Mouse (Mus musculus): ENCODE results near the gene Clip1. TPM values are rescaled to one million over a fixed set of nuclear protein-coding genes. Genes with fewer than 3 reads are reported as not detected.
A peak's percentile ranks its signal among the peaks of the same experiment; 100 is the strongest.

Gene Clip1
- polyA plus RNA-seq, 1 experiment from 2014 or later = 86.1 TPM

GRCm38 (mm10) chr5:123700625-123701024 is 16.2 kb upstream of the Clip1 start:
- H3K9ac ChIP-seq (ENCODE audit: low read depth, low read length) = no peak overlapping the region
- H3K4me1 ChIP-seq (ENCODE audit: control insufficient read depth, insufficient read depth, low read length) = no peaks in the 10 kb centered on the region
- no peaks in the 10 kb centered on the region for H3K9me3 ChIP-seq (replicated peaks; ENCODE audit: control insufficient read depth, low read length, poor library complexity, severe bottlenecking)
- no peak overlapping the region for H3K4me2 ChIP-seq (ENCODE audit: low read length)
- WGBS = 75% methylated on average over 11 of the region's 11 CpGs
- no peaks in the 10 kb centered on the region for H3K27me3 ChIP-seq (ENCODE audit: control insufficient read depth, insufficient read depth, low read depth, low read length)
- ATAC-seq = no peak
- peaks cover 37% of the 10 kb centered on the region for H3K36me3 ChIP-seq (ENCODE audit: control insufficient read depth, insufficient read depth, low read length)
- no peak overlapping the region for H3K4me3 ChIP-seq (ENCODE audit: low read depth, low read length)
- no peak overlapping the region for H3K27ac ChIP-seq (ENCODE audit: low read length)

DNA sequence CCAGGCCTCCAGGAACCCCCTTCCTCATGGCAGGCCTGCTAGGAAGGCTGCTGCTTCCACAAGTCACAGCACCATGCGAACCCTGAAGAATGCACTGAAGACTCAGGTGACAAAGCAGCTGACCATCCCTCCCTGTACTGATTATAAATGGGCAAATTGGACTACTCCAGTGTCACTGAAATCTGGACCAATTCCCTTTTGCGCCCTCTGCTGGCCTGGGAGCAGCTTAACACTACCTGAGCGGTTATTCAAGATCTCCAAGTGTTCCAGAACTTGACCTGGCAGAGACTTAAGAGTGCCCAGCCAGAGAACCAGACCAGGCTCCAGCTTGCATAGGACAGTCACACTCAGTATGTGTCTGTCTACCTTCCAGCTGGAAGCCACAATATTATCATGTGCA is 14.8 kb upstream of the Clip1 start:
- no peaks in the 10 kb centered on the region for H3K9me3 ChIP-seq (replicated peaks; ENCODE audit: control insufficient read depth, low read length, poor library complexity, severe bottlenecking)
- H3K36me3 ChIP-seq (ENCODE audit: control insufficient read depth, insufficient read depth, low read length) = peaks cover 33% of the 10 kb centered on the region
- H3K4me3 ChIP-seq (ENCODE audit: low read depth, low read length) = no peak overlapping the region
- H3K4me2 ChIP-seq (ENCODE audit: low read length) = no peak overlapping the region
- no peak for ATAC-seq
- no peak overlapping the region for H3K27ac ChIP-seq (ENCODE audit: low read length)
- no peaks in the 10 kb centered on the region for H3K27me3 ChIP-seq (ENCODE audit: control insufficient read depth, insufficient read depth, low read depth, low read length)
- H3K9ac ChIP-seq (ENCODE audit: low read depth, low read length) = no peak overlapping the region
- 28% methylated on average over 3 of the region's 3 CpGs for WGBS
- H3K4me1 ChIP-seq (ENCODE audit: control insufficient read depth, insufficient read depth, low read length) = no peaks in the 10 kb centered on the region

DNA sequence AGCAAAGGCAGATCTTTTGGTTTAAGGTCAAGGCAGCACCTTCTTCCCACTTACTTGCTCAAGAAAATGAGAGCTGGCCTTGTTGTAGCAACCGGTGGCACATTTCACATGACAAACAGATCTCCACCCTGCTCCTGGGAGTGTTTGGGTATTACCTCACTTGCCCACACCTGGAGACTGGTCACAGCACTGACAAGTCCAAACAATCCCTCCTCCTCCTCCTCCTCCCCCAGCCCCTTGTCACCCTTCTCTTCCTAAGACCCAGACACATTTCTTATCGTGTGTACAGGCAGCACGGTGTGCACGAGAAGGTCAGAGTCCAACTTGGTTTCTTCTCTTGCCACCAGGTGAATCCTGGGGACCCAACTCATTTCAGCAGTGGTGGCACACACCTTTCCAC is 12.5 kb upstream of the Clip1 start:
- H3K4me3 ChIP-seq (ENCODE audit: low read depth, low read length) = no peak overlapping the region
- H3K9ac ChIP-seq (ENCODE audit: low read depth, low read length) = no peak overlapping the region
- H3K36me3 ChIP-seq (ENCODE audit: control insufficient read depth, insufficient read depth, low read length) = peaks cover 15% of the 10 kb centered on the region
- no peaks in the 10 kb centered on the region for H3K4me1 ChIP-seq (ENCODE audit: control insufficient read depth, insufficient read depth, low read length)
- H3K4me2 ChIP-seq (ENCODE audit: low read length) = no peak overlapping the region
- H3K9me3 ChIP-seq (replicated peaks; ENCODE audit: control insufficient read depth, low read length, poor library complexity, severe bottlenecking) = no peaks in the 10 kb centered on the region
- no peaks in the 10 kb centered on the region for H3K27me3 ChIP-seq (ENCODE audit: control insufficient read depth, insufficient read depth, low read depth, low read length)
- H3K27ac ChIP-seq (ENCODE audit: low read length) = no peak overlapping the region
- 90% methylated on average over 4 of the region's 4 CpGs for WGBS
- ATAC-seq = no peak

DNA sequence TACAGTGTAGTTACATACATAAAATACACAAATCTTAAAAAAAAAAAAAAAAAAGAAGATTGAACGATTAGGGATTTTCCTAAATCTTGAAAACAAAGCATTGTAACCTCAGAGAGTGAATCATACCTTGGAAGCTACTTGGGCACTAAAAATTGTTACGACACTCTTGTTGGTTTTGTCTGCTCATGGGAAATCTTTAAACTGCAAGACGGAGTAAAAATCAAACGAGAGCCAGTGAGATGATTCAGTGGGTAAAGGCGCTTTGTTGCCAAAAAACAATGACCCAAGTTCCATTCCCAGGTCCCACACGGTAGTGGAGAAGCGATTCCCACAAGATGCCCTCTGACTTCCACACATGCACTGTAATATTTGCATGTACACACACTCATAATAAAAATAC is 11.8 kb upstream of the Clip1 start:
- H3K4me2 ChIP-seq (ENCODE audit: low read length) = no peak overlapping the region
- no peak for ATAC-seq
- H3K27me3 ChIP-seq (ENCODE audit: control insufficient read depth, insufficient read depth, low read depth, low read length) = no peaks in the 10 kb centered on the region
- no peaks in the 10 kb centered on the region for H3K4me1 ChIP-seq (ENCODE audit: control insufficient read depth, insufficient read depth, low read length)
- 95% methylated on average over 7 of the region's 7 CpGs for WGBS
- H3K9me3 ChIP-seq (replicated peaks; ENCODE audit: control insufficient read depth, low read length, poor library complexity, severe bottlenecking) = no peaks in the 10 kb centered on the region
- no peak overlapping the region for H3K4me3 ChIP-seq (ENCODE audit: low read depth, low read length)
- no peak overlapping the region for H3K27ac ChIP-seq (ENCODE audit: low read length)
- peaks cover 13% of the 10 kb centered on the region for H3K36me3 ChIP-seq (ENCODE audit: control insufficient read depth, insufficient read depth, low read length)
- no peak overlapping the region for H3K9ac ChIP-seq (ENCODE audit: low read depth, low read length)

DNA sequence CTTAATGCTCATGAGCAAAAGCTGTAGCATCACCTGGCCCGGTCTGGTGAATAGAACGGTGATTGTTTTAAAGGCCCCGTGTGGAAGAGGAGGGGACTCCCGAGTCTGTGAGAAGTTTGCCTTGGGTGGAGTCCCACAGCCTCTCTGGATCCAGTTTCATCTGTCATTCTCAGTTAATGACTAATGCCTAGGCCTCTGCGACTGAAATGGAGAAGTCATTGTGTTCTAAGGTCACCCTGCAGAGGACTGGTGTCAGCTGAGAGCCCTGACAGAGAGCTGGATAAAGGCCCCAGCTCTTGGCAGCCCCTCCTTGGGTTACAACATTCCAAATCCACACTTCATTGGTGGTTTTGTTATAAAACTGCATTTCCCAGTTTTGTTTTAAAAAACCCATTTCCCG is 10.1 kb upstream of the Clip1 start:
- no peak overlapping the region for H3K4me3 ChIP-seq (ENCODE audit: low read depth, low read length)
- no peaks in the 10 kb centered on the region for H3K9me3 ChIP-seq (replicated peaks; ENCODE audit: control insufficient read depth, low read length, poor library complexity, severe bottlenecking)
- 83% methylated on average over 6 of the region's 6 CpGs for WGBS
- H3K4me1 ChIP-seq (ENCODE audit: control insufficient read depth, insufficient read depth, low read length) = no peaks in the 10 kb centered on the region
- no peaks in the 10 kb centered on the region for H3K36me3 ChIP-seq (ENCODE audit: control insufficient read depth, insufficient read depth, low read length)
- H3K27me3 ChIP-seq (ENCODE audit: control insufficient read depth, insufficient read depth, low read depth, low read length) = no peaks in the 10 kb centered on the region
- no peak overlapping the region for H3K27ac ChIP-seq (ENCODE audit: low read length)
- no peak overlapping the region for H3K4me2 ChIP-seq (ENCODE audit: low read length)
- ATAC-seq = no peak
- no peak overlapping the region for H3K9ac ChIP-seq (ENCODE audit: low read depth, low read length)

DNA sequence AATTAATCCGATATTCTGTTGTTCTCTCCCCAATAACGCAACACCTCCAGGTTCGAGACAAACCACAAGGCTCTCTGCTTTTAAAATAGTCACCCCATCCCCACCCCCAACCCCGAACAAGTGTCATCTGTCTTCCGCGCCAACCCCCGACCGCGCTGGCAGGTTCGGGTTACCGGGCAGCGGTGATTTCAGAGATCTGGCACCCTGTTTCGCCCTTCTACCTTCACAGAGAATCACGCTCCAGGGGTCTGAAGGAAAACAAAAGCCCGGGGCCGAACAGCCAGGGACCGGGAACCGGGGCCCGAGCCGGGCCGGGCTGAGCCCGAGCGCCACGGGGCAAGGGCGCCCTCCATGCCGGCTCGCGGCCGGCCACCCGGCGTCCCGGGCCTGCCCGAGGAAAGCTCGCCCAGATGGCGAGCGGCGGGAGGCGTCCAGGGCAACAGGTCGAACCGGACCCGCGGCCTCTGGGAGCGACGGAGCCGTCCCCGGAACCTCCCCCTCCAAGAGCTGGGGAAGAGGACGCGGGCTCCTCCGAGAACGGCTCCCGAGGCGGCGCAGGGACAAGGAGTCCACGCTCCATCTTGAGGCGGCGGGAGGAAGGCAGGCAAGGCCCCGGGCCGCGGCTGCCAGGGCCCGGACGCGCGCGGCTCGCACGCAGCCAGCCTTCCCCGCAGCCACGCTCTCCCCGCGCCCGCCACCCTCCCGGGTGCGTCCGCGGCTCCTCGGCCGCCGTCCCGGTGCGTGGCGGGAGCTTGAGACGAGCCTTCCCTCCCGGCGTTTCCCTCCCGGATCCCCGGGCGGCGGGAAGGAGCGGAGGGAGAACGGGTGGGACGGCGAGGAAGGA is 819 bp downstream of the Clip1 start:
- no peaks in the 10 kb centered on the region for H3K27me3 ChIP-seq (ENCODE audit: control insufficient read depth, insufficient read depth, low read depth, low read length)
- peak overlapping the region; percentile 96 for H3K9ac ChIP-seq (ENCODE audit: low read depth, low read length)
- peaks cover 29% of the 10 kb centered on the region for H3K4me1 ChIP-seq (ENCODE audit: control insufficient read depth, insufficient read depth, low read length)
- under 1% methylated on average over 77 of the region's 92 CpGs for WGBS
- no peaks in the 10 kb centered on the region for H3K36me3 ChIP-seq (ENCODE audit: control insufficient read depth, insufficient read depth, low read length)
- H3K27ac ChIP-seq (ENCODE audit: low read length) = peak overlapping the region; percentile 98
- peak overlapping the region; percentile 57 for H3K4me2 ChIP-seq (ENCODE audit: low read length)
- ATAC-seq = peak; percentile 80
- H3K4me3 ChIP-seq (ENCODE audit: low read depth, low read length) = peak overlapping the region; percentile 92
- H3K9me3 ChIP-seq (replicated peaks; ENCODE audit: control insufficient read depth, low read length, poor library complexity, severe bottlenecking) = no peaks in the 10 kb centered on the region

DNA sequence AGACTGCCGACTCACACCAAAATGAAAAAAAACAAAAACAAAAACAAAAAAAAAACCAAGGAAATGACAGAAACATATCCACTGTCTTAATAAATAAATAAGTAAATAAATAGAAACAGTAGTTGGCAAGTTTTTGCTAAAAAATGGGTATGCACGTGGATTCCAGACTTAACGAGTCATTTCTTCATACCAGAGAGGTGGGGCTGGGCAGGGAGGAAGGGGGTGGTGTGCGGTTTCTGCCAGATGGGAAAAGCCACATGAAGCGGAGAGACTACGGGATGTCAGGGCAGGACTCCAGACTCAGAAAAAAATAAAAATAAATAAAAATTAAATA is 1.4 kb downstream of the Clip1 start:
- Histone ChIP-seq H3K4me3 (ENCODE audit: low read depth, low read length) (peak overlapping the region; percentile 92), H3K9me3 (replicated peaks; ENCODE audit: control insufficient read depth, low read length, poor library complexity, severe bottlenecking) (no peaks in the 10 kb centered on the region), H3K9ac (ENCODE audit: low read depth, low read length) (peak overlapping the region; percentile 96), H3K4me1 (ENCODE audit: control insufficient read depth, insufficient read depth, low read length) (peaks cover 29% of the 10 kb centered on the region), H3K27ac (ENCODE audit: low read length) (peak overlapping the region; percentile 98), H3K27me3 (ENCODE audit: control insufficient read depth, insufficient read depth, low read depth, low read length) (no peaks in the 10 kb centered on the region), H3K36me3 (ENCODE audit: control insufficient read depth, insufficient read depth, low read length) (no peaks in the 10 kb centered on the region), H3K4me2 (ENCODE audit: low read length) (peak overlapping the region; percentile 57)
- peak; percentile 57 for ATAC-seq
- WGBS = 4% methylated on average over 6 of the region's 6 CpGs

DNA sequence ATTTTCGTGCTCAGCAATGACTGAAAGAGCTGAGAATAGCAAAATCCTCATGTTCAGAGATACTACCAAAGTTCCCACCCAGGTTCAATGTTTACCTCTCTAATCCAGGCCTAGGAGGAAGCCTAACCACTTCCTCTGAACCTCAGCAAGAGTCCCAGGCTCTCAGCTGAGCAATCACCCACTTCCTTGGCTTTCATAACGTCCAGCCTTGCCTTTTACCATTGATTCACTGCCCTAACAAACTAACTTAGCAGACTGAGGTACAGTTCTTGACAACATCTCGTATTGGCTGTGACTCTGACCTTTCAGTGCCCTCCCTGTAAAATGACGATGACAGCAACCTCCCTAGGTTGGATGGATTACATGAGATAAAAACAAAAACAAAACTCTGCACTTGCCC is 2.0 kb downstream of the Clip1 start:
- 38% methylated on average over 4 of the region's 4 CpGs for WGBS
- Histone ChIP-seq H3K36me3 (ENCODE audit: control insufficient read depth, insufficient read depth, low read length) (no peaks in the 10 kb centered on the region), H3K4me3 (ENCODE audit: low read depth, low read length) (peak overlapping the region; percentile 92), H3K9me3 (replicated peaks; ENCODE audit: control insufficient read depth, low read length, poor library complexity, severe bottlenecking) (no peaks in the 10 kb centered on the region), H3K4me1 (ENCODE audit: control insufficient read depth, insufficient read depth, low read length) (peaks cover 29% of the 10 kb centered on the region), H3K27ac (ENCODE audit: low read length) (peak overlapping the region; percentile 0; the same call in 1 of the 2 replicates), H3K9ac (ENCODE audit: low read depth, low read length) (peak overlapping the region; percentile 96), H3K4me2 (ENCODE audit: low read length) (peak overlapping the region; percentile 57), H3K27me3 (ENCODE audit: control insufficient read depth, insufficient read depth, low read depth, low read length) (no peaks in the 10 kb centered on the region)
- no peak for ATAC-seq

DNA sequence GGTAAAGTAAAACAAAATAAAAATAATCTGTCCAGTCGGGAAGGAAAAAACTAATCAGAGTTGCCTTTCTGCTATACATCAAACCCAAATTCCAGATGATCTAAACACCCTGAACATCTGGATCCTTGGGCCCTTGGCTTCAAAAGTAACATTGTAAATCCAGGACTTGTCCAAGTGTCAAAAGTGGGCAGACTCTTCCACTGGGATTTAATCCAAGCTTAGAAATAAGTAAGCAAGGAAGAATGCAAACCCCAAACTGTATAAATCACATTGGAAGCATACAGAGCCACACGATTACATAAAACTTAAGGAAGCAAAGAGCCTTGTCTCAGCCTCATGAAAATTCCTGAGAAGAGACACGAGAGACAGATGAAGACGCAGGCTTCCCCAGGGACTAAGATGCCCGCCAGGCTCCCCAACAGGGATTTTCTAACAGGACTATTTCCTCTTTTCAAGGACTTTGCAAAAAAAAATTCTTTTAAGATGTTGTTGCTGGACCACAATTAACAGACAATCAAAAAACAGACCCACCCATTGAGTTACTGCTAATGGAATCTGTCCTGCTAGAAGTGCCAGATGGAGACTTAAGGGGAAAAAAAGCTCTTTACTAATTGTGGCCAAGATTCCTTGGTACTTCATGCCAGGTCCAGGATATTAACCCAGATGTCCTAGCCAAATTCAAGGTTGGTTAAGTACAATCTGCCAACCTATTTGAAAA is 4.7 kb downstream of the Clip1 start:
- no peak overlapping the region for H3K27ac ChIP-seq (ENCODE audit: low read length)
- ATAC-seq = no peak
- H3K9ac ChIP-seq (ENCODE audit: low read depth, low read length) = no peak overlapping the region
- peaks cover 32% of the 10 kb centered on the region for H3K4me1 ChIP-seq (ENCODE audit: control insufficient read depth, insufficient read depth, low read length)
- H3K27me3 ChIP-seq (ENCODE audit: control insufficient read depth, insufficient read depth, low read depth, low read length) = no peaks in the 10 kb centered on the region
- 33% methylated on average over 5 of the region's 5 CpGs for WGBS
- H3K36me3 ChIP-seq (ENCODE audit: control insufficient read depth, insufficient read depth, low read length) = no peaks in the 10 kb centered on the region
- no peaks in the 10 kb centered on the region for H3K9me3 ChIP-seq (replicated peaks; ENCODE audit: control insufficient read depth, low read length, poor library complexity, severe bottlenecking)
- no peak overlapping the region for H3K4me3 ChIP-seq (ENCODE audit: low read depth, low read length)
- no peak overlapping the region for H3K4me2 ChIP-seq (ENCODE audit: low read length)
